Comparison of ENCODE assay signal across 28 mouse cellular contexts in the genomic region with DNA sequence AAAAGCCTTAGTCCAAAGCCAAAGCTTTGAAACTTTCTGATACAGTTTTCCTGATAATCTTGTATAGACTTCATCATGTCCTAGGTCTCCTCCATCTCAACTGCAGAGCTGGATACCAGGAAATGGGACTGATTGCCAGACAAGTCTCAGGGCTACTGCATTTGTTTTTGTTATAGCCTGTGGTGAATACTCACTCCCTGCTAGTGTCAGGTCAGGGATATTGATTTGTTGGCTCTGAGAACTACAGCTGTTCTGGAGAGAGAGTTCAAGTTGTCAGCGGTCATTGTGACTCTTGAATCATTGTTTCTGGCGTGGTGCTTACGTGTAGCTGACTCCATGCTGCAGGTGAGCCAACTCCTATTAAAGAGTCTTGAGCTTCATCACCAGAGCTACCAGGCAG. TPM values are rescaled to one million over a fixed set of nuclear protein-coding genes. Genes with fewer than 3 reads are reported as not detected.
DNase-seq lines count a peak whose midpoint lies in the region; ATAC-seq and TF ChIP-seq lines count a peak whose summit lies in the region.
"Had no signal": no experiment of that assay in that cellular context is flagged by ENCODE, and none has a peak within 500 bp of the region (broad histone marks: within the 10 kb centered on the region; RNA-seq: fewer than 3 reads in every experiment).

A gene (plus strand): TSS at position 301 of the 400 bp plus-strand sequence.

- peaks cover 29% of the 10 kb centered on the region for H3K36me3 ChIP-seq in megakaryocyte, embryonic 14.5 days (replicated peaks; ENCODE audit: low read length)

- 82% methylated on average over 3 of the region's 3 CpGs for WGBS in bone marrow, adult 2 months

- peak within 1 kb of the TSS; percentile 9 for H3K4me3 ChIP-seq in megakaryocyte, embryonic 14.5 days (replicated peaks)
- no peak within 1 kb of the TSS for H3K4me3 ChIP-seq in bone marrow, adult 2 months (replicated peaks; ENCODE audit: control insufficient read depth, low read depth, low read length)
- H3K4me3 ChIP-seq: forebrain, embryonic 10.5 days; forebrain, embryonic 13.5 days; heart, adult 2 months; heart, embryonic 10.5 days; heart, embryonic 13.5 days had no signal

- TF ChIP-seq POLR2A in bone marrow, adult 2 months (IDR thresholded peaks at IDR 0.05; ENCODE audit: borderline replicate concordance, control insufficient read depth, low read depth, low read length), result no peak

- H3K9me3 ChIP-seq in megakaryocyte, embryonic 14.5 days, result no peaks in the 10 kb centered on the region
- H3K9me3 ChIP-seq: forebrain, embryonic 10.5 days; forebrain, embryonic 13.5 days; G1E; heart, embryonic 10.5 days; heart, embryonic 13.5 days had no signal

- H3K27ac ChIP-seq in bone marrow, adult 2 months (ENCODE audit: control insufficient read depth, insufficient read depth, low read depth, low read length, poor library complexity), result peak within 1 kb of the TSS; percentile 6; the same call in 1 of the 2 replicates
- H3K27ac ChIP-seq: forebrain, embryonic 10.5 days; forebrain, embryonic 13.5 days; heart, adult 2 months; heart, embryonic 10.5 days; heart, embryonic 13.5 days; hindbrain, embryonic 14.5 days; hindbrain, postnatal 0 days had no signal

- ATAC-seq in megakaryocyte, adult 5-6 weeks (ENCODE audit: poor library complexity, severe bottlenecking), result no peak
- no peak for ATAC-seq in neutrophil, adult 5-6 weeks (ENCODE audit: extremely low read depth, insufficient number of reproducible peaks, low FRiP score, poor library complexity, severe bottlenecking)
- ATAC-seq: forebrain, embryonic 13.5 days; forebrain, postnatal 0 days; hindbrain, postnatal 0 days; inflammation-experienced regulatory T-cells, adult 6 months had no signal

- TF ChIP-seq CTCF in bone marrow, adult 2 months (IDR thresholded peaks at IDR 0.05; ENCODE audit: control insufficient read depth, insufficient read depth, low read length), result no peak

- H3K27me3 ChIP-seq in megakaryocyte, embryonic 14.5 days (replicated peaks), result no peaks in the 10 kb centered on the region
- H3K27me3 ChIP-seq: CH12.LX; forebrain, embryonic 13.5 days; heart, embryonic 13.5 days had no signal

- DNase-seq in frontal cortex, adult 2 months (ENCODE audit: extremely low spot score in 1 of 2, low spot score in 1 of 2), result no peak
- no peak for DNase-seq in frontal cortex, postnatal 25 days (ENCODE audit: low spot score in 2 of 2)
- no peak for DNase-seq in urinary bladder, postnatal 25 days (ENCODE audit: low spot score)
- DNase-seq: adrenal gland, adult 2 months; adrenal gland, postnatal 14 days; B cell, adult 2 months; cerebellum, adult 8-10 months; cerebellum, postnatal 10 days; cerebellum, postnatal 36 days; forebrain, postnatal 0 days; gastrocnemius, postnatal 10 days; gastrocnemius, postnatal 36 days; heart, adult 2 months; heart, postnatal 14 days; heart, postnatal 4 days had no signal

- peaks cover 40% of the 10 kb centered on the region for H3K4me1 ChIP-seq in megakaryocyte, embryonic 14.5 days
- peaks cover 5% of the 10 kb centered on the region; the same call in 1 of the 2 replicates for H3K4me1 ChIP-seq in bone marrow, adult 2 months (ENCODE audit: control insufficient read depth, insufficient read depth, low read length)
- H3K4me1 ChIP-seq: forebrain, embryonic 10.5 days; forebrain, embryonic 13.5 days; heart, embryonic 10.5 days; heart, embryonic 13.5 days had no signal

RNA-seq across cellular contexts. Expression of the gene that starts here (rescaled TPM):
- 14.7 and 15.2 TPM in 2 replicates for polyA plus RNA-seq in frontal cortex, adult 2 months (2012; rRNA removed)
- not detected in 2 replicates for polyA plus RNA-seq in megakaryocyte, embryonic 14.5 days (2012; ENCODE audit: insufficient read depth, low replicate concordance)
- 6.0 and 18.8 TPM in 2 replicates for total RNA-seq in megakaryocyte, adult 5-6 weeks (2015)
- 3.0 and 5.4 TPM in 2 replicates for total RNA-seq in megakaryocyte, adult 5-6 weeks (2017)
- polyA plus RNA-seq in bone marrow, adult 2 months (2011; ENCODE audit: insufficient read depth, insufficient read length, low replicate concordance, missing spikeins), result 5.5 and 16.0 TPM in 2 replicates
- 34.3 and 38.4 TPM in 2 replicates for total RNA-seq in neutrophil, adult 5-6 weeks (2017)
